Mouse (Mus musculus) lung, postnatal 36 days (tissue): ENCODE measurements around the gene Vmn2r18.

ENCODE experiments used
- DNase-seq: peaks from one replicate; pipeline ENCODE4 v3.0.0; 2022; ENCODE audit warnings: mixed read lengths

Vmn2r18 gene

DNA sequence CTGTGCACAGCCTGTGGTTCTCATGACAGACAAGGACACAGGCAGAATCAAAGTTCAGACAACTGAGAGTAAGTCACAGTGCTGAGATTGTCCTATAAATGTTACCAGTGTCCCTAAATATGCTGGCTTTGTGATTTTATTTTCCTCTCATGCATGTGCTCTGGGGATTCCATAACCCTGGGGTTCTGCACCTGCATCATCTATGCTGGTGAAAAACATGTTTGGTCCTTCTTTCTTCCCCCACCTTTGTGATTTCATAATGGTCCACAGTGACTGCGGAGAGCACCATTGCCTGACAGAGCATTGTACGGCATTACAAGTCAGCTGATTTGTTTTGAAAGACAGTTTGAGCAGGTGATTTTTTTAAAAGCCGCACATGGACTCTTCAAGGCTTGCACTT, at the start of gene Vmn2r18:
TSS of gene Vmn2r18 (minus strand) at position 101 of the 400 bp plus-strand sequence.
- no peak for DNase-seq

DNA sequence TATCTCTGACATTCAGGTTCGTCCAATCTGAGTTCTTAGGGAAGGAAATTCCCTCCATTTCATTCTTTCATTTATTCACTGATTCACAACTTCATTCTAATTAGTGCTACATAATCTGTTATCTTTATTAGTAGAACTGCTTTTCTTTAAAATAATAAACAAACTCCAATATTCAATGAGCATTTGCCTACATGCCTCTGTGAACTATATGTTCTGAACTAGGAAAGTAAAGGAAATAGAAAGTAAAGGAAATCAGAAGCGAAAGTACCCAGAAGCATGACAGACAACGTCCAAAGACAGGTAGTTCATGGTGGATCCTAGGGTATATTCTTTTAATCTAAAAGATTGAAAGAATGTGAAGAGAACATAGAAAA, 45.6 kb upstream of the Vmn2r18 start:
- DNase-seq: no peak

DNA sequence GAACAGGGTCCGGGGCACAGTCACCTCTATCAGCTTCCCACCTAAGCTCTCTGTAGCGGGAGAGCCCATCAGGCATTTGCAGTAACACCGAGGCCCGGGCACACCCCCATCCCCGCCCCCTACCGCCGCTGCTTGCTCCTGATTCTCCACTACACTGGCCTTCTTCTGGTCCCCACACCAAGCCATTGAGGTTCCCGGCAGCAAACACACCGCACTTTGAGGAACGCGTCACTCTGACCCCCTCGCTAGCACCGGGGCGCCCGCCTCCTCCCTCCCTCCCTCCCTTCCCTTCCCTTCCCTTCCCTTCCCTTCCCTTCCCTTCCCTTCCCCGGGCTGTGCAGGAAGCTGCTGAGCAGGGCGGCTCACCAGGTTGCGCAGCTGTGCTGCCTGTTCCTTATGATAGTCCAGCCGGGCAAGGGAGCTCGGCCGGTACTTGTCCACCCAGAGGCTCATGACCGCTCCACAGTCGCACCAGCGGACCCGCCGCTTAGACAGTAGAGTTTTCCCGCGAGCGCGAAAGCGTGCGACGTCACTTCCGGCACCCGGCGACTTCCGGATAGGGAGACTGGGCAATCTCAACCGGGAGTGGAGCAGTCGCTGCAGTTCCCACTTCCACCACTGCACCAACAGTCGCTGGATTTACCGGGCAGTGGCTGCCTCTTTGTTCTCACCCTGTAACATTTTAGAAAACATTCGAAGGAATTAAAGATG, 45.0 kb upstream of the Vmn2r18 start, which contains the start of gene Rfc3:
TSS of gene Rfc3 (minus strand) at position 543 of the 711 bp plus-strand sequence.
- DNase-seq: peak; percentile 98

DNA sequence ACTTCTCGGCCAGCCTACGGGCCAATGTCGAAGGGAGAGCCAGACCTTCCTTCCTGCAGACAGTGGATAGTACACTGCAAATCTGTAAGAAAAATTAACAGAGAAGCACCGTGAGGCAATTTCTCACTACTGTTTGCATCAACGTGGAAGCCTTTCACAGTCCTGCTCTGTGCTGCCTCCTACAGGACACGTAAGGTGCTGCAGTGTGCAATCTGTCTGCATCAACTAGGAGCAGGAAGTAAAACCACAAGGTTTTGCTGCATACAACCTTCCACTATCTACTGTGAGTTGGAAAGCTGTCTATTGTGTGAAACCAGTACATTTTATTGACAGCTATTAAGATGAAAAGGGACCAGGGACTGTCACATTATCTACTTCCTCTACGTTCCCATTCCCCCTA, 39.0 kb upstream of the Vmn2r18 start:
- peak; percentile 29 for DNase-seq

DNA sequence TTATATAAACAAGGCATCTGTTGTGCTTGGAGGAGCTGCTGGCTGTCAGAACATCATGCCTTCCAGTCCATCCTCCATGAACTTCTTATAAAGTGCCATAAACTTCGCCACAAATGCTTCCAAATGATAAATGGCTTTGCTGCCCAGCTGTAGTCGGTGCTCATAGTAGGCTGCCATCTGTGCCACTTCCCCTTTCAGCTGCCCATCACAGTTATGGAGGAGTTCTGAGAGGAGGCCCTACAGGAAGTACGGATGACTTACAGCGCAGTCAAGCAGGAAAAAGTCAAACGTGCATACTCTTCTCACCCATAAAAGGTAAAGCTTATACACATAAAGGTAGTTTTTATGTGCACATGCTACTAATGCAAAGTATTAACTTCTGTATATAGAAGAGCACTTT, 37.0 kb upstream of the Vmn2r18 start:
- no peak for DNase-seq

DNA sequence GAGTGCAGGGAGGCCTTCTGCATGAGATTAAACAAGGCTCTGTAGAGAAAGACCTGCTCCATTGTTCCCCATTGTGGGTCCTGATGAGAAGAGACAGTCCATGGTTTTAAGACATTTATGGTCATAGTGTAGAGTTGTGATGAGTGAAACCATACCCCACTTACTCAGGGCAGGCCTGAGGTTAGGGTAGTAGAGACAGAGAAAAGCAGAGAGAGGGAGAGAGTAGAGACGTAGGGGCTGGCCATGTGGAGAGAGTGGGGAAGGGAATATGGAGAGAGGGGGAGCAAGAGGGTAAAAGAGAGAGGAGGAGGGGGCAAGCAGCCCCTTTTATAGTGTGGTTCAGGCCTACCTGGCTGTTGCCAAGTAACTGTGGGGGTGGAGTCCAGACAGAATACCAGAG, 36.3 kb upstream of the Vmn2r18 start:
- DNase-seq: no peak

DNA sequence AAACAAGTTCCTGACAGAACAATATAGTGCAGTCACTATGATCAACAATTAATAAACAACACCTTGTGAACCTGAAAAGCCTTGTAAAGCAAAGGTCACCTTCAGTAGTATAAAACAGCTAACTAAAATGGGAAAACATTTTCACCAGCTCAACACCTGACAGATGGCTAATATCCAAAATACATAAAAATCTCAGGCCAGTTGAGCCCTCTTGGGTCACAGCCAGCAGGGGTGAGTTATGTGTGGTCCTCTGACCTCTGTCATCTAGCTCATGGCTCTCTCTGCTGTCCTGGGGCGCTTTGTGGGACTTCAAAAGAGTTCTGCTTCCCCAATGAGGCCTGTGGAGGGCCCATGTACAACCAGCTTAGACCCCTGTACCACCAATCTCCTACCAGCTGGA, 4.1 kb downstream of the Vmn2r18 start:
- no peak for DNase-seq
